Mouse (Mus musculus) megakaryocyte, embryonic 14.5 days (primary cell): ENCODE measurements around the gene Gm3839. TPM values are rescaled to one million over a fixed set of nuclear protein-coding genes. Genes with fewer than 3 reads are reported as not detected.
"Not testable (repeated sequence)": the region's sequence is repeated elsewhere in the genome, so short reads cannot be mapped to it uniquely, and the experiment has no call there.

Experiments
- H3K27me3 ChIP-seq: replicated peaks from 2 replicates; pipeline ENCODE3; 2012; ENCODE audit warnings: inconsistent platforms
- H3K36me3 ChIP-seq: replicated peaks from 2 replicates; pipeline ENCODE3; 2012; ENCODE audit warnings: low read length, inconsistent platforms, mixed read lengths
- H3K4me1 ChIP-seq: 2 replicates; pipeline ENCODE4 v1.6.1; 2012; ENCODE audit warnings: inconsistent platforms
- H3K4me3 ChIP-seq: replicated peaks from 2 replicates; pipeline ENCODE3; 2012; ENCODE audit warnings: moderate library complexity, mild to moderate bottlenecking, inconsistent platforms
- H3K9me3 ChIP-seq: 2 replicates; pipeline ENCODE4 v1.6.1; 2012; ENCODE audit warnings: inconsistent platforms
- FLI1 ChIP-seq: IDR thresholded peaks from 2 replicates; pipeline ENCODE4 v1.6.1; 2012; ENCODE audit warnings: low read length, inconsistent platforms, mixed read lengths
- GATA1 ChIP-seq: IDR thresholded peaks from 3 replicates; pipeline ENCODE4 v1.6.1; 2012; ENCODE audit warnings: mixed read lengths, low read length, inconsistent platforms, borderline replicate concordance
- polyA plus RNA-seq: library from polyadenylated mRNA; stranded (reverse); fragments of >175 nt; gene quantifications from 2 replicates; pipeline ENCODE4 v1.2.3, GENCODE M21; 2012; ENCODE audit warnings: low replicate concordance; ENCODE audit not compliant: insufficient read depth

Gm3839 gene
- polyA plus RNA-seq: 0.55 TPM in 1 of 2 replicates, not detected in the other

- not testable (repeated sequence) for H3K27me3 ChIP-seq, H3K4me1 ChIP-seq, H3K4me3 ChIP-seq, H3K9me3 ChIP-seq, H3K36me3 ChIP-seq
Observed at GRCm38 (mm10) chr14:11356626-11357025, at the start of gene Gm3839. TSS of gene Gm3839 (minus strand) at chr14:11356726.

- Histone ChIP-seq H3K4me3 (no peak overlapping the region), H3K4me1 (no peaks in the 10 kb centered on the region), H3K36me3 (no peaks in the 10 kb centered on the region), H3K9me3 (no peaks in the 10 kb centered on the region), H3K27me3 (no peaks in the 10 kb centered on the region)
- no peak for TF ChIP-seq GATA1
- no peak for TF ChIP-seq FLI1
Observed at GRCm38 (mm10) chr14:11405661-11406060, 49.1 kb upstream of the Gm3839 start.

GRCm38 (mm10) chr14:11377846-11378245, 21.3 kb upstream of the Gm3839 start:
- no peaks in the 10 kb centered on the region for H3K4me1 ChIP-seq
- TF ChIP-seq GATA1 (no peak), FLI1 (no peak)
- H3K36me3 ChIP-seq: no peaks in the 10 kb centered on the region
- H3K27me3 ChIP-seq: no peaks in the 10 kb centered on the region
- 0 out of 2 replicates have a peak, but pooled peaks cover 3% of the 10 kb centered on the region for H3K9me3 ChIP-seq
- no peak overlapping the region for H3K4me3 ChIP-seq

- H3K36me3 ChIP-seq: no peaks in the 10 kb centered on the region
- no peak for TF ChIP-seq FLI1
- no peak for TF ChIP-seq GATA1
- H3K4me3 ChIP-seq: no peak overlapping the region
- H3K4me1 ChIP-seq: no peaks in the 10 kb centered on the region
- H3K27me3 ChIP-seq: no peaks in the 10 kb centered on the region
- 0 out of 2 replicates have a peak, but pooled peaks cover 6% of the 10 kb centered on the region for H3K9me3 ChIP-seq
Observed at GRCm38 (mm10) chr14:11375225-11375624, 18.7 kb upstream of the Gm3839 start.

- TF ChIP-seq GATA1 (no peak), FLI1 (no peak)
- Histone ChIP-seq H3K27me3 (no peaks in the 10 kb centered on the region), H3K9me3 (peaks cover 5% of the 10 kb centered on the region; the same call in 1 of the 2 replicates), H3K4me3 (no peak overlapping the region), H3K36me3 (no peaks in the 10 kb centered on the region), H3K4me1 (no peaks in the 10 kb centered on the region)
Observed at GRCm38 (mm10) chr14:11346086-11346485, 10.4 kb downstream of the Gm3839 start.

GRCm38 (mm10) chr14:11329993-11330392, 26.5 kb downstream of the Gm3839 start:
- Histone ChIP-seq H3K4me1 (no peaks in the 10 kb centered on the region), H3K36me3 (no peaks in the 10 kb centered on the region), H3K27me3 (no peaks in the 10 kb centered on the region), H3K4me3 (no peak overlapping the region), H3K9me3 (no peaks in the 10 kb centered on the region)
- no peak for TF ChIP-seq FLI1
- no peak for TF ChIP-seq GATA1

- Histone ChIP-seq H3K4me1 (no peaks in the 10 kb centered on the region), H3K4me3 (no peak overlapping the region)
Observed at GRCm38 (mm10) chr14:11307079-11307478, 49.4 kb downstream of the Gm3839 start.

GRCm38 (mm10) chr14:11287956-11288355, 68.6 kb downstream of the Gm3839 start:
- H3K36me3 ChIP-seq, H3K27me3 ChIP-seq, H3K4me1 ChIP-seq, H3K4me3 ChIP-seq: not testable (repeated sequence)
- H3K9me3 ChIP-seq: peaks cover 13% of the 10 kb centered on the region; the same call in 1 of the 2 replicates

More at GRCm38 (mm10) chr14:11307079-11307478, 49.4 kb downstream of the Gm3839 start:
- Histone ChIP-seq H3K9me3 (no peaks in the 10 kb centered on the region), H3K36me3 (no peaks in the 10 kb centered on the region), H3K27me3 (no peaks in the 10 kb centered on the region)
- no peak for TF ChIP-seq FLI1
- TF ChIP-seq GATA1: no peak

GRCm38 (mm10) chr14:11257161-11257705, 99.3 kb downstream of the Gm3839 start:
- Histone ChIP-seq H3K27me3 (no peaks in the 10 kb centered on the region), H3K36me3 (no peaks in the 10 kb centered on the region), H3K4me3 (no peak overlapping the region), H3K4me1 (no peaks in the 10 kb centered on the region), H3K9me3 (0 out of 2 replicates have a peak, but pooled peaks cover 5% of the 10 kb centered on the region)
- TF ChIP-seq FLI1: no peak
- no peak for TF ChIP-seq GATA1

- no peak overlapping the region for H3K4me3 ChIP-seq
- no peaks in the 10 kb centered on the region for H3K4me1 ChIP-seq
- H3K27me3 ChIP-seq: no peaks in the 10 kb centered on the region
- no peak for TF ChIP-seq FLI1
- TF ChIP-seq GATA1: no peak
- H3K36me3 ChIP-seq: no peaks in the 10 kb centered on the region
- H3K9me3 ChIP-seq: peaks cover 4% of the 10 kb centered on the region; the same call in 1 of the 2 replicates
Observed at GRCm38 (mm10) chr14:11248053-11248452, 108.5 kb downstream of the Gm3839 start.

GRCm38 (mm10) chr14:11244546-11244945, 112.0 kb downstream of the Gm3839 start:
- Histone ChIP-seq H3K9me3 (peaks cover 8% of the 10 kb centered on the region; the same call in 1 of the 2 replicates), H3K27me3 (no peaks in the 10 kb centered on the region), H3K36me3 (no peaks in the 10 kb centered on the region), H3K4me1 (no peaks in the 10 kb centered on the region), H3K4me3 (no peak overlapping the region)
- TF ChIP-seq FLI1 (no peak), GATA1 (no peak)
